Mouse (Mus musculus): ENCODE measurements around the gene Lyg2. TPM values are rescaled to one million over a fixed set of nuclear protein-coding genes. Genes with fewer than 3 reads are reported as not detected.

The Lyg2 gene
- not detected in 2 replicates for polyA plus RNA-seq (2012; rRNA removed)

GRCm38 (mm10) chr1:37916393-37916792, at the start of gene Lyg2:
TSS of gene Lyg2 (minus strand) at chr1:37916493.
- no peaks in the 10 kb centered on the region for H3K27me3 ChIP-seq (ENCODE audit: control insufficient read depth, insufficient read depth, low read length)
- H3K36me3 ChIP-seq (ENCODE audit: control insufficient read depth, insufficient read depth, low read length) = no peaks in the 10 kb centered on the region
- H3K27ac ChIP-seq (ENCODE audit: control insufficient read depth, insufficient read depth, low read depth, low read length) = no peak within 1 kb of the TSS
- no peak within 1 kb of the TSS for H3K4me3 ChIP-seq (ENCODE audit: control insufficient read depth, low read depth, low read length)
- H3K4me1 ChIP-seq (ENCODE audit: control insufficient read depth, insufficient read depth, low read length) = no peaks in the 10 kb centered on the region; the same call in 1 of the 2 replicates
- no peak for TF ChIP-seq CTCF (IDR thresholded peaks at IDR 0.05; ENCODE audit: control insufficient read depth, insufficient read depth, insufficient replicate concordance, low read depth, low read length)
- TF ChIP-seq POLR2A (IDR thresholded peaks at IDR 0.05; ENCODE audit: control insufficient read depth, low read depth, low read length) = no peak

- Histone ChIP-seq H3K27ac (ENCODE audit: control insufficient read depth, insufficient read depth, low read depth, low read length) (no peak overlapping the region), H3K4me1 (ENCODE audit: control insufficient read depth, insufficient read depth, low read length) (0 out of 2 replicates have a peak, but pooled peaks cover 2% of the 10 kb centered on the region), H3K27me3 (ENCODE audit: control insufficient read depth, insufficient read depth, low read length) (no peaks in the 10 kb centered on the region), H3K36me3 (ENCODE audit: control insufficient read depth, insufficient read depth, low read length) (no peaks in the 10 kb centered on the region), H3K4me3 (ENCODE audit: control insufficient read depth, low read depth, low read length) (no peak overlapping the region)
- TF ChIP-seq POLR2A (IDR thresholded peaks at IDR 0.05; ENCODE audit: control insufficient read depth, low read depth, low read length) (no peak), CTCF (IDR thresholded peaks at IDR 0.05; ENCODE audit: control insufficient read depth, insufficient read depth, insufficient replicate concordance, low read depth, low read length) (no peak)
These were observed 49.3 kb upstream of the Lyg2 start for GRCm38 (mm10) chr1:37965571-37965970.

- no peak for TF ChIP-seq CTCF (IDR thresholded peaks at IDR 0.05; ENCODE audit: control insufficient read depth, insufficient read depth, insufficient replicate concordance, low read depth, low read length)
- no peak for TF ChIP-seq POLR2A (IDR thresholded peaks at IDR 0.05; ENCODE audit: control insufficient read depth, low read depth, low read length)
These were observed 43.2 kb upstream of the Lyg2 start for GRCm38 (mm10) chr1:37959486-37959885.

GRCm38 (mm10) chr1:37958516-37958915, 42.2 kb upstream of the Lyg2 start:
- no peak for TF ChIP-seq CTCF (IDR thresholded peaks at IDR 0.05; ENCODE audit: control insufficient read depth, insufficient read depth, insufficient replicate concordance, low read depth, low read length)
- TF ChIP-seq POLR2A (IDR thresholded peaks at IDR 0.05; ENCODE audit: control insufficient read depth, low read depth, low read length) = no peak
- H3K27me3 ChIP-seq (ENCODE audit: control insufficient read depth, insufficient read depth, low read length) = no peaks in the 10 kb centered on the region
- no peaks in the 10 kb centered on the region for H3K4me1 ChIP-seq (ENCODE audit: control insufficient read depth, insufficient read depth, low read length)
- H3K27ac ChIP-seq (ENCODE audit: control insufficient read depth, insufficient read depth, low read depth, low read length) = no peak overlapping the region
- H3K36me3 ChIP-seq (ENCODE audit: control insufficient read depth, insufficient read depth, low read length) = no peaks in the 10 kb centered on the region
- H3K4me3 ChIP-seq (ENCODE audit: control insufficient read depth, low read depth, low read length) = no peak overlapping the region

More at GRCm38 (mm10) chr1:37959486-37959885, 43.2 kb upstream of the Lyg2 start:
- Histone ChIP-seq H3K27ac (ENCODE audit: control insufficient read depth, insufficient read depth, low read depth, low read length) (no peak overlapping the region), H3K4me1 (ENCODE audit: control insufficient read depth, insufficient read depth, low read length) (no peaks in the 10 kb centered on the region), H3K36me3 (ENCODE audit: control insufficient read depth, insufficient read depth, low read length) (no peaks in the 10 kb centered on the region), H3K4me3 (ENCODE audit: control insufficient read depth, low read depth, low read length) (no peak overlapping the region), H3K27me3 (ENCODE audit: control insufficient read depth, insufficient read depth, low read length) (no peaks in the 10 kb centered on the region)

- H3K27ac ChIP-seq (ENCODE audit: control insufficient read depth, insufficient read depth, low read depth, low read length) = no peak within 1 kb of the TSS
- H3K4me3 ChIP-seq (ENCODE audit: control insufficient read depth, low read depth, low read length) = no peak within 1 kb of the TSS
- no peaks in the 10 kb centered on the region for H3K4me1 ChIP-seq (ENCODE audit: control insufficient read depth, insufficient read depth, low read length)
- no peaks in the 10 kb centered on the region for H3K27me3 ChIP-seq (ENCODE audit: control insufficient read depth, insufficient read depth, low read length)
- no peaks in the 10 kb centered on the region for H3K36me3 ChIP-seq (ENCODE audit: control insufficient read depth, insufficient read depth, low read length)
- TF ChIP-seq CTCF (IDR thresholded peaks at IDR 0.05; ENCODE audit: control insufficient read depth, insufficient read depth, insufficient replicate concordance, low read depth, low read length) (no peak), POLR2A (IDR thresholded peaks at IDR 0.05; ENCODE audit: control insufficient read depth, low read depth, low read length) (no peak)
These were observed 41.4 kb upstream of the Lyg2 start, which contains the start of gene Lyg1 for GRCm38 (mm10) chr1:37957659-37958058. TSS of gene Lyg1 (minus strand) at chr1:37957759.

GRCm38 (mm10) chr1:37956690-37957431, 40.6 kb upstream of the Lyg2 start:
- no peak overlapping the region for H3K27ac ChIP-seq (ENCODE audit: control insufficient read depth, insufficient read depth, low read depth, low read length)

GRCm38 (mm10) chr1:37955251-37955650, 39.0 kb upstream of the Lyg2 start:
- H3K27ac ChIP-seq (ENCODE audit: control insufficient read depth, insufficient read depth, low read depth, low read length) = no peak overlapping the region
- no peaks in the 10 kb centered on the region for H3K4me1 ChIP-seq (ENCODE audit: control insufficient read depth, insufficient read depth, low read length)
- no peak overlapping the region for H3K4me3 ChIP-seq (ENCODE audit: control insufficient read depth, low read depth, low read length)
- no peaks in the 10 kb centered on the region for H3K36me3 ChIP-seq (ENCODE audit: control insufficient read depth, insufficient read depth, low read length)
- TF ChIP-seq CTCF (IDR thresholded peaks at IDR 0.05; ENCODE audit: control insufficient read depth, insufficient read depth, insufficient replicate concordance, low read depth, low read length) (no peak), POLR2A (IDR thresholded peaks at IDR 0.05; ENCODE audit: control insufficient read depth, low read depth, low read length) (no peak)
- H3K27me3 ChIP-seq (ENCODE audit: control insufficient read depth, insufficient read depth, low read length) = no peaks in the 10 kb centered on the region

More at GRCm38 (mm10) chr1:37956690-37957431, 40.6 kb upstream of the Lyg2 start:
- Histone ChIP-seq H3K36me3 (ENCODE audit: control insufficient read depth, insufficient read depth, low read length) (no peaks in the 10 kb centered on the region), H3K4me1 (ENCODE audit: control insufficient read depth, insufficient read depth, low read length) (no peaks in the 10 kb centered on the region), H3K27me3 (ENCODE audit: control insufficient read depth, insufficient read depth, low read length) (no peaks in the 10 kb centered on the region), H3K4me3 (ENCODE audit: control insufficient read depth, low read depth, low read length) (no peak overlapping the region)
- no peak for TF ChIP-seq CTCF (IDR thresholded peaks at IDR 0.05; ENCODE audit: control insufficient read depth, insufficient read depth, insufficient replicate concordance, low read depth, low read length)

All from testis, adult 2 months (tissue).